Mouse (Mus musculus): ENCODE results near the gene Uso1.

- TF ChIP-seq CTCF (IDR thresholded peaks at IDR 0.05; ENCODE audit: low read depth): no peak
- TF ChIP-seq EP300 (IDR thresholded peaks at IDR 0.05; ENCODE audit: low read depth): no peak
Observed at GRCm38 (mm10) chr5:92127751-92128150, 10.0 kb upstream of the Uso1 start.
